Mouse (Mus musculus) CD8-positive naive resting alpha-beta T cell, adult 2 months (primary cell): ENCODE measurements around the gene Prpf8.
"Not testable (repeated sequence)": the region's sequence is repeated elsewhere in the genome, so short reads cannot be mapped to it uniquely, and the experiment has no call there.

Experiments
- DNase-seq, 2 experiments: peaks; one replicate each; pipeline ENCODE4 v3.0.0; 2022; ENCODE audit warnings: low read depth in 2 of 2, low spot score in 2 of 2

Prpf8 gene

DNA sequence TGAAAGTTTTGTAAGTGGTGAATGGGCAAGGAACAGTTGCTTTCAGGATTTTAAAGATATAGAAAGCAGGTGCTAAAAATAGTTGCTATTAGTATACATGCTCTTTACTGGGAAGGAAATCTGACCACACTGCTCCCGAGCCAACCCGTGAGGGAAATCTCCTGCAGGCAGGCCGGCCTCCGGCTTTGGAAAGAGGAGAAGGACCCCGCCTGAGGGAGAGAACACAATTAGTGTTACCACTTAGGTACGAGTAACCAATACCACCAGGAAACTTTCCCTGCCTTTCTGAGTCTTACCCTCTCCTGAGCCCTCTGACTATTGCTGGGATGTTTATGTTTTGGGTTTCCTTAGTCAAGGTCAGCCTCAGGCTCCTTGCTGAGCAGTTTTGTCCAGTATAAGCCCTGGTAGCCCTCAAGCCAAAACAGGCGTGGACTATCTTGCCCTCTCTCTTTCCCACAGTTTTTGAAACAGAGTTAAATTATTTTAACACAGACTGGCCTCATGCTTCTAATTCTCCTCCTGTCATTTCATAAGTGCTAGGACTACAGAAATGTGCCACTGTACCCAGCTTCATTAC, 66.4 kb downstream of the Prpf8 start:
- no peak for DNase-seq

DNA sequence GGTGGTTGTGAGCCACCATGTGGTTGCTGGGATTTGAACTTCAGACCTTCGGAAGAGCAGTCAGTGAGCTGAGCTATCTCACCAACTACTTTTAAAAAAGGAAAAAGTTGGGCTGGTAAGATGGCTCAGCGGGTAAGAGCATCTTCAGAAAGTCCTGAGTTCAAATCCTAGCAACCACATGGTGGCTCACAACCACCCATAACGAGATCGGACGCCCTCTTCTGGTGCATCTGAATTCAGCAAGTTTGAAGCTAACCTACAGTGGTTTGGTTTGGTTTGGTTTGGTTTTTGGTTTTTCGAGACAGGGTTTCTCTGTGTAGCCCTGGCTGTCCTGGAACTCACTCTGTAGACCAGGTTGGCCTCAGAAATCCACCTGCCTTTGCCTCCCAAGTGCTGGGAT, 69.4 kb downstream of the Prpf8 start:
- not testable (repeated sequence) for DNase-seq

DNA sequence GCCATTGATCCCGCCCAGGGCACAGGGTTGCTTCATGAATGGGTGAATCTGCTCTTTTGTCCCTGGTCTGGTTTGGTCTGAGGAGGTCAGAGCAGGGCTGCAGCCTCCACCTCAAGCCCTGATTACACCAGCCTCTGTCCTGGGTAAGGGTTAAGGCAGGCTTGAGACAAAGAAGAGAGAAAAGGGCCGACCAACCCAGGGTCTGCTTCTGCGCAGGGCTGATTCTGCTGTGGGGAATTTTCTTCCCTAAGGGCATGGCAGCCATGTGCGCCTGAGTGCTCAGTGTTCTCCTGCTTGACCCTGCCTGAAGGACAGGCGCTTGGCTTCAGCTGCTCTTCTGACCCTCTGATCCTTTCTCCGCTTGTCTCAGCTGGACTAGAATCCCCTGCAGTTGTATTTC, 70.5 kb downstream of the Prpf8 start:
- DNase-seq: no peak

DNA sequence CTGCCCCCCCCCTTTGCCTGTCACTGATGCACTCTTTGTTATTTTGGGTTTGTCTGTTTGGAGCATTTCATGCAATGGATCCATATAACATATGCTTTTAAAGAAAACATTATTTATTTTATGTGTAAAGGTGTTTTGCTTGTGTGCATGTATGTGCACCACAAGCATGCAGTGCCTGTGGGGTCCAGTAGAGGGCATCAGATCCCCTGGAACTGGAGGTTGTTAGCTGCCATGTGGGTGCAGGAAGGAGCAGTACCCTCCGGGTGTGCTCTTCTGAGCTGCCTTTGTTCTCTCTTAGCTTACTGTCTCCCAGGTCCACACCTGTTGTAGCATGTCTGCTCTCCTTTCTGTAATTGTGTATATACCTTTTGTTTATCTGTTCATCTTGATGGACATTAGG, 71.5 kb downstream of the Prpf8 start:
- DNase-seq: peak; percentile 31 to 46
